Mouse (Mus musculus): Measurements from ENCODE around the gene Man1a2.

The Man1a2 gene

DNA sequence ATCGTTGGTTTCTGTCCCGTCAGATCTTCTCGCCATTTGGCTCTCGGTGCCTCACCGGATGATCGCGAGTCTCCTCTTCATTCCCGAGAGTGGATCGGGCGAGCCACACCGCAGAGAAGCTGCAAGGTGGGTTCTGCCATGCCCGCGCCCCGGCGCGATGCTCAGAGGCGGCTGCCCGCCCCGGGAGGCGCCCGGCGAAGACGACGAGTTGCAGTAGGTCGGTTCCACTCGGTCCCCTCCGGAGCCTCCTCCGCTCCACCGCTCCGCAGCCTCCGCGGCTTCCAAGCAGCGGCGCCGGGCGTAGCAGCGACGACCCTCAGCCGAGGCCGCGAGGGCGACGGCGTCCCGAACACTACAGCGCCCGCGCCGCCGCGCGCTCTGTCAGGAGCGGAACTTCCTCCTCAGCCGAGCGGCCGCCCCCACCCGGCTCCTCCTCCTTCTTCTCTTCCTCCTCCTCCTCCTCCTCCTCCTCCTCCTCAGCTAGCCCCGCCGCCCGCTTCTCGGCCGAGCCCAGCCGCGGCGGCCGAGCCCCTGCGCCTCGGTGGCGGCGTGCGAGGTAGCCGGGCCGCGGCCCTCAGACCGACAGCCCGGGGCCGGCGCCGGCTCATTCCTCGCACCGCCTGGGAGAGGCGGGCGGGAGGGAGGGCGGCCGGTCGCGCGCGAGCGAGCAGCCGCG lies at the start of gene Man1a2:
Gene Man1a2, minus strand, starts transcription at position 417 of the 676 bp plus-strand sequence.
- DNase-seq, result peak; percentile 77

DNA sequence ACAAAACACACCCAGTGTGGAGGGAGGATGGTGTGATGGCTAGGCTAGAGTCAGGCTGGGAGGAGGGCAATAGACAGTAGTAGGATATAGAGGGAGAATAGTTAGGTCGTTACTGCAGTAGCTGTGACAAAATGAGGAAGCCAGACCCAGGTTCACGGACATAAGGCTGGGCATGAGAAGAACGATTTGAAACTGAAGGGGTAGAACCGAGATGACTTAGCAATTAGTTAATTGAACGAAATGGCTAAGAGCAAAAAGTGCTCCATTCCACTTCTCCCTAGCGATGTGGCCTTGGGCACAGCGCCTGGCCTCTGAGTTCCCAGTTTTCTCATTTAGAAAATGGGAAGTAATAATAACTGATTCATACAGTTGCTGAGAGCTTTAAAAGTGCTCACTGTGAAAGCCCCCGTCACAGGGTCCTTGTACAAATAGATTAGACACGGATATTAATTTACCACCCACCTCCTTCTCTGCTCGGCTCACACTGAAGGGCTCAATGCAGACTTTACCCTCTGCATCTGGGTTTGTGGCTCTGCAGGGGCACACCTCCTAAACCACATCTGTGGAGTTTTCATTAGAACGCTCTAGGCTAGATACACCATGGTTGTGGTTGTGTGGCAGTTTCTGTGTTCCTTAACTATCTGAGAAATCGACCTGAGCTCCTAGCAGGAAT lies 49.3 kb upstream of the Man1a2 start:
- DNase-seq, result no peak

DNA sequence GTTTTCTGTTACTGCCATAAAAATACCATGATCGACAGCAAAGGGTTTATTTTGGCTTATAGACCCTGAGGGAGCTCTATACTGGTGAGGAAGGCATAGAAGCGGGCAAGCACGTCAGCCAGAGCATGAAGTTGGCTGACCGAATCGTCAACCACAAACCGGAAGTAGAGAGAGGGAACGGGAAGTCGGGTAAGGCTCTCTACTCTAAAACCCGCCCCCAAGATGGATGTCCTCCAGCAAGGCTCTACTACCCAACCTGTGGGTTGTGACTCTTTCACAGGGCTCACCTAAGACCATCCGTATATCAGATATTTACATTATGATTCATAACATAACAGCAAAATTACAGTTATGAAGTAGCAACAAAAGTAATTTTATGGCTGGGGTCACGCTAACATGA lies 46.6 kb upstream of the Man1a2 start:
- no peak for DNase-seq

- no peak for DNase-seq
Observed at GRCm38 (mm10) chr3:100731347-100731746, 46.0 kb upstream of the Man1a2 start.

DNA sequence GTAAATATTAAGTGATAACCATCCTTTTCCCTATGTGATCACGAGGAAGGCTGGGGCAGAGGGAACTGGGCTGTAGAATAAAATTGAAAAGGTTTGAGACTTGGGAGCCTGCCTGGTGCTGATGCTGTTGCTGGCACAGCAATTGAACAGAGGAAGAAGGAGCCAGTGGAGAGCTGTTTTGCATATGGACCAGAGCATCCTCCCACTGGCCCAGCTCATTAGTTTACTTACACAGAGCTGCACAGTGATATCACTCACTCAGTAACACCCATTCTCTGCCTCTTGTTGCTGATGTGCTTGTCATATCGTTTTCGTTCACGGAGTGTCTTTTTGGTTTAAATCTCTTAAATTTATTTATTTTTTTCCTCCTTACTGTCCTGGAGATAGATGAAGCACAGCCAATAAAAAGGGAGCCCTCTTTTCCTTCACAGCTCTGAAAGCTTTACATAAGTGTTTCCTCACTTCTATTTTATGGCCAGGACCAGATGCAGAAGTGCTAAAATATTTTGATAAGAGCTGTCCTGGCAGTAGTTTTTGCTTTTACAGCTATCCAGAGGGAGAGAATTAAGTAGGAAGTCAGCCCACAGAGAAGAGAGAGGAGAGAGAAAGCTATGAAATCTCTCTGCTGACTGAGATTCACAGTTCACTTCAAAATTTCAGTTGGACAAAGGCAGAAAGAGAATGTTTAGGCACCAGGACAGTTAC lies 42.9 kb upstream of the Man1a2 start:
- no peak for DNase-seq

GRCm38 (mm10) chr3:100725960-100726674 lies 40.8 kb upstream of the Man1a2 start:
- DNase-seq, result no peak

- no peak for DNase-seq
Observed at GRCm38 (mm10) chr3:100720786-100721300, 35.5 kb upstream of the Man1a2 start.

GRCm38 (mm10) chr3:100716241-100716640 lies 30.9 kb upstream of the Man1a2 start:
- DNase-seq, result no peak

GRCm38 (mm10) chr3:100715367-100715766 lies 30.1 kb upstream of the Man1a2 start:
- DNase-seq, result no peak

DNA sequence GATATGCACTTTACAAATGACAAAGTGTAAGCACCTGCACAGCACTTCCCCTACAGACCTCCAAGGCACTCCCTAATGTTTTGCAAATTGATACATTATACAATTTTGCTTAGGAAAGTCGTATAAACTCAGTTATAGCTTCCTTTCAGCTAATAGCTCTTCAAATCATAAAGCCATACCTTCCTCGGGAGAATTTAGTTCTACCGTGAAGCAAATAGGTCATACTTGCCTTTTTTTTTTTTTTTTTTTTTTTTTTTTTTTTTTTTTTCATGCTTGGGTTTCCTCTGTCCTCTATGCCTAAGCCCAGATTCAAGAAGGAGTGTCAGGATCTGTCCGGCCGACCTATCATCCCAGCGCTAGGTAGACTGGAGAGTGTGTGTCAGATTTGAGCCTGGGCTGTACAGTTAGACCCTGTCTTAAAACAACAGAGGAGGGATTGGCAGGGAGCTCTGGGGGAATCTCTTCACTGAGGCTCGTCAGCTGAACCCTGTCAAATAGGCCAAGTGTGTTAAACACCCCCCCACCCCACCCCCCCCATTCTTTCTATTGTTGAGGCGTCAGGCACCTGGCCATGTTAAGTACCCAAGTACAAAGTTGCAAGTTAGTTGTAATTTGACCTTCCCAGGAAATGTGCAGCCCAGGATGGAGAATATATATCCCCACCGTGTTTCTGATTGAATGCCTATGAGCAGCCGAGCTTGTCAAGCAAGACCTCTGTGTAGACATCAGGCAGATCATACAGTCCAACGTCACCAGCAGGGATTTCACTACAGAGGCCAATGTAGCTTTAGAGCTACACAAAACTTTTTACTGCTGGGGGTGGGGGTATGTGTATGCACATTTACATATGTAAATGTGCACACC lies 28.1 kb upstream of the Man1a2 start:
- no peak for DNase-seq

DNA sequence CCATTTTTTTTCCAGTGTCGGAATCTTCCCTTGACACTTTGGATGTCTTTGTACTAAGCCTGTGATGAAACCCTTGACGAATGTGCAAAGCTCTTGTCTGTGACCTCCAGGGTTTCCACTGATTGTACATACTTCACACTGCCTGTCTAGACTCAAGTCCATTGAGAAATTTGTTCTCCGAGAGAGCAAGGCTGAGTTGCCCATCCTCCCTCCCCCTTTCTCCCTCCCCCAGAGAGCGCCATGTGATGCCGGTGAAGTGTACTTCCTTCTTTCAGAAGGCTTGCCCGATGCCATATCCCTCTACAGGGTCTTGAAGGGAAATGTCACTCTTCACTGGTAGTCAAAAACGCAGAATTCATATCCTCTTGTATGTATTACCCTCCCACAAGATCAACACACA lies 26.8 kb upstream of the Man1a2 start:
- no peak for DNase-seq

DNA sequence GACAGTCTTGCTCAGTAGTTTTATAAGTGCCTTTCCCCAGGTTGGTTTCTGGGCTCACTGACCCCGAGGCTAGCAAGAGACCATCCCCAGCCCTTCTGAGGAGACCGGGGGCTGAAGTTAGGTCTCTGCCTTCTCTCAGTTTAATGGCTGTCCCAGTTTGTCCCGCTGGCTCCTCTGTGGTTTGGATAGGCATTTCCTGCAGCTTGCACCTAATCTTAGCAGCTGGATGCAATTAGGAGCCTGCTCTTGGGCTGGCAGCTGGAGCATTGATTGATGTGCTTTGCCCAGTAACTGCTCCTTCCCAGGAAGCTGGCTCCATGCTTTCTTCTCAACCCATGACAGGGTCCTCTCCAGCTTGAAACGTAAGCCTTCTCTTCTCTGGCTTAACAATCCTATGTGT lies 26.2 kb upstream of the Man1a2 start:
- no peak for DNase-seq

DNA sequence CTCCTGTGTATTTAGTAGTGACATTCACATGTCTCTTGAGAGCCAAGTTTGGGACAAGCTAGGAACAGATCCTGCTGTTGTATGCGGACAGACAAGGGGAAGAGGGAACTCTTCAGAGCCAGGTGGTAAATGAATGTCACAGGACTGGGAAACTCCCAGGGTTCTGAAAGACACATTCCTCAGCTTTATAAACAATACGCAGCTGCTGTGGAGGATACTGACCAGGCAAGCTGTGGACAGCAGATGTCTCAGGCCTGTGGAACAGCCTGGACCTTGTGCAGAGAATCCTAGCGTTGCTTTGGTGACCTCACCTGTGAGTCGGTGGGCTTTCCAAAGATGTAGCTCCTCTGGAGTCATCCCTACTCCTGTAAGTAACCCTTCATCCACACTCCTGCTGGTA lies 21.8 kb upstream of the Man1a2 start:
- DNase-seq, result no peak

- no peak for DNase-seq
Observed at GRCm38 (mm10) chr3:100705128-100705667, 19.9 kb upstream of the Man1a2 start.

GRCm38 (mm10) chr3:100703847-100704644 lies 18.7 kb upstream of the Man1a2 start:
- no peak for DNase-seq

DNA sequence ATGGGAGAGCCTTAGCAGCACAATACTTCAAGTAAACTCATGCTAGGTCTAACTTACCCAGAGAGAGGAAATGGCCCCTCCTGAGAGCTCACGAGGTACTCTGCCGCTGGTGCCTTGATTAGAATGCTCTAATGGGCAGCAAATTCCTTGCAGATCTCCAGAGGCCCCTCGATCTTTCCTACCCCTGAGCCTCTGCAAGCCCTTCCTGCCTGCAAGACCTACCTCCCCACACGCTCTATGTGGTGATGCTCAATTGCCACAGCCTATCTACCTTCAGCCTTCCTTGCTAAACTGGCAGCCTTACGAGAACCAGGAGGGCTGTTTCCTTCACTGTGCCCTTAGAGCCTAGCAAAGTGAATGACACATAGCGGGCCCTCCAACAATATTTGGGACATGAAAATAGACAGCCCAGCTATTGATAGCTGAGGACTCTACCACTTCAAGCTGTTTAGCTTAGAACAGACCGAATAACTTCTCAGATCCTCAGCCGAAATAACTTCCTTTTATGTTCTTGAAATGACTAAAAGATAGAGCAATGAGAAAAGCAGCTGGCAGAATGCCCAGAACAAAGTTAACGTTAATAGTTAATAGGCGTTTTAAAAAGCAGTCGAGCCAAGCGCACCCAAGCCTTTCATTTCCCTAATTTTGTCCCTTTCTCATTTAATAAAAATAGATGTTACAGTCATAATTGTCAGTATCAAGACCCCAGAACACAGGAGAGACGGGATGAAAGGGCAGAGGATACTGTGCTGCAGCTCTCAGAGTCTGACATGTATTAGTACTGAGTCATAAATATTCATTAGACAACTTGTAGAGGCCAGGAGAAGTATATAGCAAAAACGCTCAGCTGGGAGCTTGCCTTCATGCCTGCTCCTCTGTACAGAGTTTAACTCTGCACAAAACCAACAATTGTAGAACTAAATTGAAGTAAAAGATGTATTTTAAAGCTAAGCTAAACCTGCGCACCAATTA lies 17.9 kb upstream of the Man1a2 start:
- DNase-seq, result no peak

GRCm38 (mm10) chr3:100688747-100689146 lies 3.4 kb upstream of the Man1a2 start:
- DNase-seq, result no peak

DNA sequence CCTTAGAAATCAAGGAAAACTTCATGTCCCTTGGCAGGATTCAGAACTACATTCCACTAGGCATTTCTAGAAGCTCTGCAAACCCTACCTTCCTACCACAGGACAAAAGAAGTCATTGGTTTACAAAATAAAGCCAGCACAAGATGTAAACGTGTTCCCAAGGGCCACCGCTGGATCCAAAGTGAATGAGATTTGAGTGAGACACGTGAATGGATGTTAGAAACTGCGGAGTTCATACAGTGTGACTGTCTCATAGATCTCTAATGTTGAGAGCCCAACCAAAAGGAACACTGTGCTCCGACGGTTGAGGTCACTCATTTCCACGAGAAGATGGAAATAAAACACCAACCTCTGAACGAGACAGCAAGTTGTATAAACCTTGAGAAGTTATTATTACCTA lies 1.5 kb upstream of the Man1a2 start:
- DNase-seq, result peak; percentile 6

- DNase-seq, result peak; percentile 78
Observed at GRCm38 (mm10) chr3:100685763-100686370, 564 bp upstream of the Man1a2 start.
